Mouse (Mus musculus) forebrain, embryonic 14.5 days (tissue): Measurements from ENCODE around the gene Lrrc42. TPM values are rescaled to one million over a fixed set of nuclear protein-coding genes. Genes with fewer than 3 reads are reported as not detected.
A peak's percentile ranks its signal among the peaks of the same experiment; 100 is the strongest.

Experiments
- ATAC-seq: fragments of 200-750 bp; cut with Nextera tagmentation; 2 replicates; pipeline ENCODE4 v1.8.0; 2017; ENCODE audit warnings: mild to moderate bottlenecking, moderate library complexity
- DNase-seq: peaks from one replicate; pipeline ENCODE4 v3.0.0-alpha.2; 2015; ENCODE audit warnings: low spot score
- H3K27ac ChIP-seq: fragments of 300-500 bp; sonication (generic); 2 replicates; pipeline ENCODE4 v1.5.1; 2014; ENCODE audit warnings: low read depth, mild to moderate bottlenecking, control low read depth, low read length, moderate library complexity
- H3K27me3 ChIP-seq: fragments of 300-500 bp; sonication (generic); replicated peaks from 2 replicates; pipeline ENCODE4 v1.6.1; 2014; ENCODE audit warnings: low read length, control low read depth, mixed read lengths; ENCODE audit not compliant: control insufficient read depth, insufficient read depth
- H3K36me3 ChIP-seq: fragments of 300-500 bp; sonication (generic); 2 replicates; pipeline ENCODE4 v1.6.1; 2014; ENCODE audit warnings: low read length, control low read depth; ENCODE audit not compliant: control insufficient read depth, insufficient read depth
- H3K4me1 ChIP-seq: fragments of 300-500 bp; sonication (generic); 2 replicates; pipeline ENCODE4 v1.6.1; 2014; ENCODE audit warnings: antibody characterized with exemption, low read length, control low read depth; ENCODE audit not compliant: control insufficient read depth, insufficient read depth
- H3K4me2 ChIP-seq: fragments of 300-500 bp; sonication (generic); 2 replicates; pipeline ENCODE4 v1.6.1; 2014; ENCODE audit warnings: mild to moderate bottlenecking, control low read depth, low read length
- H3K4me3 ChIP-seq: fragments of 300-500 bp; sonication (generic); 2 replicates; pipeline ENCODE4 v1.5.1; 2014; ENCODE audit warnings: low read depth, low read length, control low read depth
- H3K9ac ChIP-seq: fragments of 300-500 bp; sonication (generic); 2 replicates; pipeline ENCODE4 v1.6.1; 2014; ENCODE audit warnings: mild to moderate bottlenecking, low read length, control low read depth, moderate library complexity
- H3K9me3 ChIP-seq: fragments of 300-500 bp; sonication (generic); replicated peaks from 2 replicates; pipeline ENCODE4 v1.6.1; 2016; ENCODE audit warnings: low read length, control low read depth, mixed read lengths; ENCODE audit not compliant: control insufficient read depth
- WGBS: fragments of 180-500 bp; shearing (Covaris S2); extraction: QIAGEN DNeasy Blood & Tissue Kit; methylation state at CpG from one replicate; pipeline ENCODE4 v1.1.7; 2014; 5-methylcytosine and 5-hydroxymethylcytosine counted together
- polyA plus RNA-seq: library from polyadenylated mRNA; unstranded; fragments of >200 nt; fragmentation: Nextera tagmentation; extraction: Ambion mirVana; gene quantifications from 2 replicates; pipeline ENCODE4 v1.2.1, GENCODE M21; 2014

Lrrc42 gene
- polyA plus RNA-seq: 60.0 and 60.9 TPM in 2 replicates

GRCm38 (mm10) chr4:107253125-107254091, at the start of gene Lrrc42, which contains the start of gene Hspb11:
Gene Lrrc42 (minus strand): TSS chr4:107253532.
Gene Hspb11 (plus strand): TSS chr4:107253593.
- H3K4me3 ChIP-seq: peak within 1 kb of the TSS; percentile 86
- peak within 1 kb of the TSS; percentile 86 for H3K9ac ChIP-seq
- H3K4me1 ChIP-seq: peaks cover 17% of the 10 kb centered on the region
- ATAC-seq (peak; percentile 96), DNase-seq (peak; percentile 96)
- WGBS: 1% methylated on average over 85 of the region's 101 CpGs
- H3K4me2 ChIP-seq: peak within 1 kb of the TSS; percentile 74
- no peaks in the 10 kb centered on the region for H3K36me3 ChIP-seq
- peak within 1 kb of the TSS; percentile 68 for H3K27ac ChIP-seq
- no peaks in the 10 kb centered on the region for H3K9me3 ChIP-seq
- no peaks in the 10 kb centered on the region for H3K27me3 ChIP-seq

- WGBS: 86% methylated on average over 4 of the region's 4 CpGs
- H3K4me2 ChIP-seq: no peak overlapping the region
- DNase-seq (no peak), ATAC-seq (no peak)
- H3K9ac ChIP-seq: no peak overlapping the region
- no peaks in the 10 kb centered on the region for H3K9me3 ChIP-seq
- no peaks in the 10 kb centered on the region for H3K27me3 ChIP-seq
- H3K36me3 ChIP-seq: no peaks in the 10 kb centered on the region
- H3K4me1 ChIP-seq: no peaks in the 10 kb centered on the region
- no peak overlapping the region for H3K4me3 ChIP-seq
- no peak overlapping the region for H3K27ac ChIP-seq
Observed at GRCm38 (mm10) chr4:107302832-107303231, 49.5 kb upstream of the Lrrc42 start.

- Histone ChIP-seq H3K27ac (no peak overlapping the region), H3K9ac (no peak overlapping the region), H3K36me3 (no peaks in the 10 kb centered on the region), H3K27me3 (no peaks in the 10 kb centered on the region), H3K4me1 (no peaks in the 10 kb centered on the region), H3K4me2 (no peak overlapping the region), H3K4me3 (no peak overlapping the region), H3K9me3 (no peaks in the 10 kb centered on the region)
- no peak for DNase-seq
- ATAC-seq: no peak
- WGBS: 90% methylated on average over 9 of the region's 9 CpGs
Observed at GRCm38 (mm10) chr4:107302221-107302620, 48.9 kb upstream of the Lrrc42 start.

GRCm38 (mm10) chr4:107300902-107301555, 47.7 kb upstream of the Lrrc42 start:
- no peak for ATAC-seq
- Histone ChIP-seq H3K4me3 (no peak overlapping the region), H3K27me3 (no peaks in the 10 kb centered on the region), H3K36me3 (no peaks in the 10 kb centered on the region), H3K9ac (no peak overlapping the region), H3K4me2 (no peak overlapping the region), H3K9me3 (no peaks in the 10 kb centered on the region), H3K4me1 (no peaks in the 10 kb centered on the region), H3K27ac (no peak overlapping the region)
- 100% methylated on average over 1 of the region's 1 CpGs for WGBS
- no peak for DNase-seq

- WGBS: 77% methylated on average over 4 of the region's 4 CpGs
- H3K4me2 ChIP-seq: no peak overlapping the region
- no peak overlapping the region for H3K4me3 ChIP-seq
- no peaks in the 10 kb centered on the region for H3K27me3 ChIP-seq
- no peak overlapping the region for H3K27ac ChIP-seq
- no peaks in the 10 kb centered on the region for H3K4me1 ChIP-seq
- ATAC-seq: no peak
- DNase-seq: no peak
- H3K36me3 ChIP-seq: no peaks in the 10 kb centered on the region
- H3K9me3 ChIP-seq: no peaks in the 10 kb centered on the region
- H3K9ac ChIP-seq: no peak overlapping the region
Observed at GRCm38 (mm10) chr4:107300371-107300770, 47.0 kb upstream of the Lrrc42 start.

GRCm38 (mm10) chr4:107299779-107300340, 46.5 kb upstream of the Lrrc42 start:
- Histone ChIP-seq H3K9ac (no peak overlapping the region), H3K4me3 (no peak overlapping the region), H3K4me1 (no peaks in the 10 kb centered on the region), H3K27ac (no peak overlapping the region), H3K36me3 (no peaks in the 10 kb centered on the region), H3K4me2 (no peak overlapping the region), H3K9me3 (no peaks in the 10 kb centered on the region), H3K27me3 (no peaks in the 10 kb centered on the region)
- 88% methylated on average over 7 of the region's 7 CpGs for WGBS
- DNase-seq (no peak), ATAC-seq (no peak)

- 83% methylated on average over 8 of the region's 8 CpGs for WGBS
- no peaks in the 10 kb centered on the region for H3K4me1 ChIP-seq
Observed at GRCm38 (mm10) chr4:107298071-107298606, 44.8 kb upstream of the Lrrc42 start.

GRCm38 (mm10) chr4:107292273-107292662, 38.9 kb upstream of the Lrrc42 start:
- H3K4me2 ChIP-seq: no peak overlapping the region
- H3K4me1 ChIP-seq: no peaks in the 10 kb centered on the region
- ATAC-seq: no peak
- no peak overlapping the region for H3K9ac ChIP-seq
- H3K36me3 ChIP-seq: no peaks in the 10 kb centered on the region
- H3K27ac ChIP-seq: no peak overlapping the region
- no peaks in the 10 kb centered on the region for H3K27me3 ChIP-seq
- H3K4me3 ChIP-seq: no peak overlapping the region
- no peaks in the 10 kb centered on the region for H3K9me3 ChIP-seq
- no peak for DNase-seq
- whole genome bisulfite sequencing: 66% methylated on average over 4 of the region's 4 CpGs

More at GRCm38 (mm10) chr4:107298071-107298606, 44.8 kb upstream of the Lrrc42 start:
- Histone ChIP-seq H3K9ac (no peak overlapping the region), H3K4me3 (no peak overlapping the region), H3K27me3 (no peaks in the 10 kb centered on the region), H3K4me2 (no peak overlapping the region), H3K27ac (no peak overlapping the region), H3K9me3 (no peaks in the 10 kb centered on the region), H3K36me3 (no peaks in the 10 kb centered on the region)
- DNase-seq (no peak), ATAC-seq (no peak)
